Comparison of ENCODE assay signal across 8 mouse cellular contexts in the genomic region with DNA sequence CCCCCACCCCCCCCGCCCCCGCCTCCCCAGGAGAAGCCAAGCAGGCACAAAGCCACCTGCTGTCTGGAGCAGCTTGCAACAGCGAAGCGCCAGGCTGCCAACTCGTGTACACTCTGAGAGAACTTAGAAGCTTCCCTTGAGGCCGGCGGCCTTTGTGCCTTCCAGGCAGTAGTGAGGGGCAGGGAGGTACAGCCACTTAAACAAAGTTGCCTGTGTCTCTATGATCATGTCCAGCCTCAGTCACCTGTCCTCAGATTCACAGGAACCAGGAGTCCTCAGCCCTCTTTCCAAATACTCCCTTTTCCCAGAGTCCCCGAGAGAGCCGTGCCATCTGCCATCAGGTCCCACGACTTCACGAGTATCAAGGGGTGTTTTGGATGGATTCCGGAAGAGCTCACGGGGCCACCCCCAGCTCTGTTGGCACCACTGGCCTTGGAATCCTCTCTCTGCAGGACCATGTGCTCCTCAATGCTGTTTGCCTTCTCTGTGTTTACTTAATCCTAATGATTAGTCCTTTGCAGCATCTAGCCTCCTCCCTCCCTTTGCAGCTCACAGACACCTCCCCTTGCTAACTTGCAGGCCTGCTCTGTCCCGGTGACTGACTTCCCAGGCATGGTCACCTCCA. TPM values are rescaled to one million over a fixed set of nuclear protein-coding genes. Genes with fewer than 3 reads are reported as not detected.
DNase-seq lines count a peak whose midpoint lies in the region; ATAC-seq and TF ChIP-seq lines count a peak whose summit lies in the region.

No protein-coding gene starts in this region.

- no peak overlapping the region for H3K4me2 ChIP-seq in hindbrain, embryonic 14.5 days (replicated peaks)
- H3K4me2 ChIP-seq in midbrain, embryonic 16.5 days (ENCODE audit: low read length) = no peak overlapping the region

- no peaks in the 10 kb centered on the region for H3K27me3 ChIP-seq in cerebellum, adult 2 months (ENCODE audit: control insufficient read depth, insufficient read depth, low read length)
- 0 out of 2 replicates have a peak, but pooled peaks cover 5% of the 10 kb centered on the region for H3K27me3 ChIP-seq in hindbrain, embryonic 14.5 days (ENCODE audit: control insufficient read depth, insufficient read depth, low read length)
- H3K27me3 ChIP-seq in midbrain, embryonic 16.5 days (ENCODE audit: control insufficient read depth, insufficient read depth, low read depth, low read length) = no peaks in the 10 kb centered on the region

- peaks cover 14% of the 10 kb centered on the region for H3K4me1 ChIP-seq in cerebellum, adult 2 months (ENCODE audit: control insufficient read depth, insufficient read depth, low read length)
- H3K4me1 ChIP-seq in hindbrain, embryonic 14.5 days (replicated peaks; ENCODE audit: control insufficient read depth, insufficient read depth, low read length) = peaks cover 8% of the 10 kb centered on the region; the same call in 1 of the 2 replicates
- H3K4me1 ChIP-seq in midbrain, embryonic 16.5 days (ENCODE audit: control insufficient read depth, insufficient read depth, low read length) = no peaks in the 10 kb centered on the region; the same call in 1 of the 2 replicates

- intact Hi-C loops in left cerebral cortex, postnatal 25 days (cut with DNase I) = no loop called here

- peak; percentile 48; the same call in 1 of the 2 replicates for ATAC-seq in hindbrain, embryonic 14.5 days (ENCODE audit: low FRiP score)
- peak; percentile 36; the same call in 1 of the 2 replicates for ATAC-seq in midbrain, embryonic 16.5 days
- ATAC-seq in megakaryocyte-erythroid progenitor cell, adult 5-6 weeks (replicated peaks; ENCODE audit: low FRiP score, low TSS enrichment, poor library complexity, severe bottlenecking) = no peak; the same call in 1 of the 2 replicates
- ATAC-seq in activated CD4-positive, CD25-positive, alpha-beta regulatory T cell, adult 4 months = no peak

- H3K9me3 ChIP-seq in hindbrain, embryonic 14.5 days (ENCODE audit: control insufficient read depth, low read length) = no peaks in the 10 kb centered on the region
- H3K9me3 ChIP-seq in midbrain, embryonic 16.5 days (replicated peaks; ENCODE audit: control insufficient read depth, low read length, poor library complexity, severe bottlenecking) = no peaks in the 10 kb centered on the region

- no peak for TF ChIP-seq POLR2A in cerebellum, adult 2 months (IDR thresholded peaks at IDR 0.05; ENCODE audit: borderline replicate concordance, insufficient read depth, low read length)

- WGBS in cerebellum, adult 2 months = 2% methylated on average over 14 of the region's 14 CpGs
- 37% methylated on average over 12 of the region's 14 CpGs for WGBS in hindbrain, embryonic 14.5 days
- 29% methylated on average over 12 of the region's 14 CpGs for WGBS in midbrain, embryonic 16.5 days

- no peak overlapping the region for H3K27ac ChIP-seq in cerebellum, adult 2 months (ENCODE audit: insufficient read depth, low read length)
- no peak overlapping the region for H3K27ac ChIP-seq in hindbrain, embryonic 14.5 days
- H3K27ac ChIP-seq in midbrain, embryonic 16.5 days (ENCODE audit: low read length) = no peak overlapping the region

- H3K4me3 ChIP-seq in cerebellum, adult 2 months (replicated peaks; ENCODE audit: insufficient read depth, low read depth, low read length) = no peak overlapping the region
- no peak overlapping the region for H3K4me3 ChIP-seq in hindbrain, embryonic 14.5 days (replicated peaks; ENCODE audit: low read length)
- no peak overlapping the region for H3K4me3 ChIP-seq in midbrain, embryonic 16.5 days (ENCODE audit: low read depth, low read length)

- H3K36me3 ChIP-seq in hindbrain, embryonic 14.5 days (replicated peaks; ENCODE audit: control insufficient read depth, insufficient read depth) = no peaks in the 10 kb centered on the region
- no peaks in the 10 kb centered on the region for H3K36me3 ChIP-seq in midbrain, embryonic 16.5 days (ENCODE audit: control insufficient read depth, insufficient read depth, low read length)

- no peak for TF ChIP-seq CTCF in cerebellum, adult 2 months (IDR thresholded peaks at IDR 0.05; ENCODE audit: borderline replicate concordance, insufficient read depth, low read depth, low read length)

- no peak overlapping the region for H3K9ac ChIP-seq in hindbrain, embryonic 14.5 days
- H3K9ac ChIP-seq in midbrain, embryonic 16.5 days (ENCODE audit: low read depth, low read length) = no peak overlapping the region

- DNase-seq in left cerebral cortex, postnatal 25 days (ENCODE audit: low spot score in 2 of 2) = peak; percentile 22 to 35
- DNase-seq in left cerebral cortex, adult 11 months (ENCODE audit: low spot score) = no peak
- peak; percentile 43 to 47 for DNase-seq in cerebellum, adult 2 months
- DNase-seq in hindbrain, embryonic 14.5 days (ENCODE audit: low spot score) = peak; percentile 36
- no peak for DNase-seq in frontal cortex, postnatal 14 days (ENCODE audit: low spot score in 2 of 2)

RNA-seq across cellular contexts. Expression of a gene that starts 38.4 kb away (rescaled TPM):
- 10 to 100 TPM; 80.3 to 90.3 TPM for total RNA-seq in left cerebral cortex, postnatal 25 days (2021)
- 39.8 and 41.2 TPM in 2 replicates for polyA plus RNA-seq in cerebellum, adult 2 months (2012; rRNA removed)
- 101 and 123 TPM in 2 replicates for polyA plus RNA-seq in hindbrain, embryonic 14.5 days (2014; fragmentation: Nextera tagmentation; extraction: Ambion mirVana)
- 123 and 128 TPM in 2 replicates for polyA plus RNA-seq in midbrain, embryonic 16.5 days (2015; fragmentation: Nextera tagmentation; extraction: Ambion mirVana)
- total RNA-seq in megakaryocyte-erythroid progenitor cell, adult 5-6 weeks (2014; fragmentation: Nextera tagmentation) = 2.0 and 2.1 TPM in 2 replicates
- 0.57 and 1.9 TPM in 2 replicates for total RNA-seq in megakaryocyte-erythroid progenitor cell, adult 5-6 weeks (2017)
- polyA plus RNA-seq in activated CD4-positive, CD25-positive, alpha-beta regulatory T cell, adult 4 months (2017; shearing (Covaris generic)) = 10 to 100 TPM; 10.8 to 16.6 TPM

Comparison
In these comparisons a context has a peak if more than half of its experiments do, and no peak if none do; other contexts are left out.
1. DNase-seq: peak in left cerebral cortex, postnatal 25 days (2 of 2), cerebellum, adult 2 months (2 of 2) and hindbrain, embryonic 14.5 days (single experiment); none in left cerebral cortex, adult 11 months (single experiment) and frontal cortex, postnatal 14 days (0 of 2).
2. ATAC-seq: peak in hindbrain, embryonic 14.5 days (single experiment) and midbrain, embryonic 16.5 days (single experiment); none in megakaryocyte-erythroid progenitor cell, adult 5-6 weeks (single experiment) and activated CD4-positive, CD25-positive, alpha-beta regulatory T cell, adult 4 months (single experiment).